Mouse (Mus musculus): ENCODE results near the gene Ewsr1.

DNA sequence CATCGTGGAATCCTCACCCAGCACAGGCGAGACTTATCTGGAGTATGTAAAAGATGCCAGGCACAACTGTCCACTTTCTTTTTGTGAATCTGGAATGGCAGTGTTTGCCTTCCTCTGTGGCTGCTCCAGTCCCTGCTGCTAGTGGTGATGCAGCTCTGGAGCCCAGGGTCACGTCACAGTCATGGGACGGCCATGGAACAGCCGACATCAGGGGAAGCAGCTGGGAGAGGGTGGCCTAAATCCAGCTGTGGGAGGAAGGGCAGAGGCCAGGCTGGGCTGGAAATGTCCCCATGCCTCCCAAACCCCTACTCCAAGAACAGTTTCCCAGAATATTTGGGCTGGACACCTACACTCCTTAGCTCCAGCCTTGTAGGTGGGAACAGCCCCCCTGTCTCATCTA is 42.2 kb upstream of the Ewsr1 start:
- TF ChIP-seq SMC3 (IDR thresholded peaks at IDR 0.05; ENCODE audit: low read depth, low read length) (no peak), NRF1 (IDR thresholded peaks at IDR 0.05; ENCODE audit: low read depth, low read length) (no peak), ZKSCAN1 (IDR thresholded peaks at IDR 0.05; ENCODE audit: borderline replicate concordance, low read depth, low read length) (no peak), POLR2A (IDR thresholded peaks at IDR 0.05; ENCODE audit: low read depth, low read length) (no peak), NELFE (IDR thresholded peaks at IDR 0.05; ENCODE audit: low read depth, low read length) (no peak), ETS1 (conservative IDR thresholded peaks at IDR 0.05; ENCODE audit: low read depth, low read length) (no peak), SIN3A (IDR thresholded peaks at IDR 0.05; ENCODE audit: low read length) (no peak), CTCF (conservative IDR thresholded peaks at IDR 0.05 in 1 of 2, IDR thresholded peaks at IDR 0.05 in 1 of 2; ENCODE audit: low read depth in 2 of 2, low read length in 2 of 2) (no peak), TBP (conservative IDR thresholded peaks at IDR 0.05; ENCODE audit: low read depth, low read length) (no peak), UBTF (IDR thresholded peaks at IDR 0.05; ENCODE audit: low read depth, low read length) (no peak), ZC3H11A (IDR thresholded peaks at IDR 0.05; ENCODE audit: low read depth, low read length) (no peak), MYC (IDR thresholded peaks at IDR 0.05; ENCODE audit: low read depth, low read length) (no peak), E2F4 (IDR thresholded peaks at IDR 0.05; ENCODE audit: insufficient replicate concordance, low read depth, low read length) (no peak), EP300 (IDR thresholded peaks at IDR 0.05; ENCODE audit: low read length) (no peak)
